ENCODE assay signal across 10 mouse cellular contexts in the genomic region with DNA sequence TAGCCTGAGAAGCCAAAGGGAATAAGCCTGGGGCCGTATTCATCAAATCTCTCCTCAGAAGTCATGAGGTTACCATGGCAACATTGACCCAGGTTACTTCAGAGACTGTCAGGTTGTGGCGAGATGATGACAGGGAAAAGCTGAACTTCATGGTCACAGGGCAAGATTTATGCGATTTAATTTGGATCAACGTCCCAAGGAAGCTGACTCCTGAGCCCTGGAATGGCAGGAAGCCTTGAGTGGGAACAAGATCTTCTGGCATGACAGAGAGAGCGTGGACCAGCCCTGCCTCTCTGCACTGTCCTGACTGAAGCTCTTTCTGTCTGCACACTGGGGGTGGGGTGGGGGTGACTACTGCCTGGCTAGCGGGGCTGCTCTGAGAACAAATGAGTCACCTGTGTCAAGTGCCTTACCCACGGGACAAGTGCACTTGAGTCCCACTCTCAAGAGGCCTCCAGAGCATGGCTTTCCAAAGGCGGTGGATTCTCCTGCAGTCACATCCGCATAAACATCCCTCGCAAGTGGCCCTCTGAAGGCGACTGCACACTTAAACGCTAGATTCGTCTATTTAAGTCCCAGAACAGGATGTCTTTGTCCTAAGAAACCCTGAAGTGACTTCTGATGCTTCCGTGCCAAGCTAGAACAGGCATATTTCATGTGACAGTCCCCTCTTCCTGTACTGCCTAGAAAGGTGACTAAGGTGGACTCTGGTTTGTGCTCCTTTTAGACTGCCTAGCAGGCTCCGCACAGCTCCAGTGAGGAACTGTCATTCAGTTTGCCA. TPM values are rescaled to one million over a fixed set of nuclear protein-coding genes. Genes with fewer than 3 reads are reported as not detected.
DNase-seq lines count a peak whose midpoint lies in the region; ATAC-seq lines count a peak whose summit lies in the region.
"Had no signal": no experiment of that assay in that cellular context is flagged by ENCODE, and none has a peak within 500 bp of the region (broad histone marks: within the 10 kb centered on the region; RNA-seq: fewer than 3 reads in every experiment).

No protein-coding gene starts in this region.

- peak overlapping the region; percentile 37; the same call in 1 of the 2 replicates for H3K27ac ChIP-seq in heart, embryonic 16.5 days (ENCODE audit: low read length)
- H3K27ac ChIP-seq in heart, embryonic 10.5 days = no peak overlapping the region
- H3K27ac ChIP-seq in neural tube, embryonic 13.5 days (replicated peaks) = peak overlapping the region; percentile 28; the same call in 1 of the 2 replicates

- no peak for DNase-seq in heart, embryonic 10.5 days (ENCODE audit: low spot score)
- peak; percentile 39 for DNase-seq in forelimb bud, embryonic 11.5 days (ENCODE audit: low read depth, low spot score)
- peak; percentile 55 for DNase-seq in kidney, postnatal 10 days
- no peak for DNase-seq in ovary, postnatal 14 days (ENCODE audit: low spot score)
- no peak for DNase-seq in layer of hippocampus, postnatal 10 days (ENCODE audit: low spot score in 2 of 2)
- no peak for DNase-seq in thymus, adult 18-20 months

- H3K4me2 ChIP-seq in heart, embryonic 16.5 days (ENCODE audit: low read depth, low read length) = no peak overlapping the region
- H3K4me2 ChIP-seq in neural tube, embryonic 13.5 days = no peak overlapping the region

- H3K9me3 ChIP-seq in heart, embryonic 16.5 days (replicated peaks; ENCODE audit: control insufficient read depth, low read length) = peaks cover 3% of the 10 kb centered on the region; the same call in 1 of the 2 replicates
- H3K9me3 ChIP-seq in heart, embryonic 10.5 days = no peaks in the 10 kb centered on the region
- 0 out of 2 replicates have a peak, but pooled peaks cover 4% of the 10 kb centered on the region for H3K9me3 ChIP-seq in neural tube, embryonic 13.5 days
- H3K9me3 ChIP-seq: G1E had no signal

- peaks cover 18% of the 10 kb centered on the region for H3K4me1 ChIP-seq in heart, embryonic 16.5 days (ENCODE audit: control insufficient read depth, insufficient read depth, low read length)
- H3K4me1 ChIP-seq in heart, embryonic 10.5 days = peaks cover 37% of the 10 kb centered on the region
- peaks cover 13% of the 10 kb centered on the region for H3K4me1 ChIP-seq in neural tube, embryonic 13.5 days (replicated peaks)

- no peak overlapping the region for H3K4me3 ChIP-seq in heart, embryonic 16.5 days (ENCODE audit: low read length)
- no peak overlapping the region for H3K4me3 ChIP-seq in heart, embryonic 10.5 days
- no peak overlapping the region for H3K4me3 ChIP-seq in neural tube, embryonic 13.5 days
- H3K4me3 ChIP-seq: myocyte had no signal

- H3K27me3 ChIP-seq in heart, embryonic 16.5 days (ENCODE audit: control insufficient read depth, insufficient read depth, low read length) = no peaks in the 10 kb centered on the region
- H3K27me3 ChIP-seq in heart, embryonic 10.5 days (ENCODE audit: insufficient read depth, poor library complexity, severe bottlenecking) = no peaks in the 10 kb centered on the region
- no peaks in the 10 kb centered on the region for H3K27me3 ChIP-seq in neural tube, embryonic 13.5 days

- no peaks in the 10 kb centered on the region for H3K36me3 ChIP-seq in heart, embryonic 16.5 days (ENCODE audit: control insufficient read depth, insufficient read depth)
- no peaks in the 10 kb centered on the region for H3K36me3 ChIP-seq in heart, embryonic 10.5 days
- H3K36me3 ChIP-seq in neural tube, embryonic 13.5 days = no peaks in the 10 kb centered on the region
- H3K36me3 ChIP-seq: G1E had no signal

- ATAC-seq in heart, embryonic 16.5 days (replicated peaks; ENCODE audit: extremely low read depth, insufficient read depth, low FRiP score) = no peak
- ATAC-seq in neural tube, embryonic 13.5 days (ENCODE audit: low read depth) = peak; percentile 51; the same call in 1 of the 2 replicates

- H3K9ac ChIP-seq in heart, embryonic 16.5 days (ENCODE audit: low read length) = no peak overlapping the region
- H3K9ac ChIP-seq in neural tube, embryonic 13.5 days = no peak overlapping the region

- 56% methylated on average over 15 of the region's 15 CpGs for WGBS in heart, embryonic 16.5 days
- WGBS in heart, embryonic 10.5 days = 61% methylated on average over 15 of the region's 15 CpGs
- 67% methylated on average over 15 of the region's 15 CpGs for WGBS in neural tube, embryonic 13.5 days

RNA-seq across cellular contexts. Expression of a gene that starts 26.7 kb away (rescaled TPM):
- polyA plus RNA-seq in heart, embryonic 16.5 days (2015; fragmentation: Nextera tagmentation; extraction: Ambion mirVana) = 0.13 TPM in 1 of 2 replicates, not detected in the other
- polyA plus RNA-seq in heart, embryonic 10.5 days (2016; fragmentation: Nextera tagmentation; extraction: Ambion mirVana) = 0.06 TPM in 1 of 2 replicates, not detected in the other
- not detected in 2 replicates for polyA plus RNA-seq in neural tube, embryonic 13.5 days (2015; fragmentation: Nextera tagmentation; extraction: Ambion mirVana)
- total RNA-seq in layer of hippocampus, postnatal 10 days (2021) = not detected
- total RNA-seq: G1E had no signal
- polyA plus RNA-seq: G1E, myocyte had no signal

RNA-seq across cellular contexts. Expression of a gene that starts 27.6 kb away (rescaled TPM):
- 53.6 and 74.7 TPM in 2 replicates for polyA plus RNA-seq in heart, embryonic 16.5 days (2015; fragmentation: Nextera tagmentation; extraction: Ambion mirVana)
- polyA plus RNA-seq in heart, embryonic 10.5 days (2016; fragmentation: Nextera tagmentation; extraction: Ambion mirVana) = 16.0 and 17.0 TPM in 2 replicates
- 67.4 and 72.9 TPM in 2 replicates for polyA plus RNA-seq in neural tube, embryonic 13.5 days (2015; fragmentation: Nextera tagmentation; extraction: Ambion mirVana)
- 10 to 100 TPM; 37.3 to 45.2 TPM for total RNA-seq in layer of hippocampus, postnatal 10 days (2021)
- total RNA-seq: G1E had no signal
- polyA plus RNA-seq: G1E had no signal

Comparison
In these comparisons a context has a peak if more than half of its experiments do, and no peak if none do; other contexts are left out.
1. DNase-seq: peak in forelimb bud, embryonic 11.5 days (single experiment) and kidney, postnatal 10 days (single experiment); none in heart, embryonic 10.5 days (single experiment), ovary, postnatal 14 days (single experiment), layer of hippocampus, postnatal 10 days (0 of 2) and thymus, adult 18-20 months (0 of 2).